Mouse (Mus musculus): Measurements from ENCODE around the gene Hist2h2aa1. TPM values are rescaled to one million over a fixed set of nuclear protein-coding genes. Genes with fewer than 3 reads are reported as not detected.

Hist2h2aa1 gene
- polyA plus RNA-seq, 1 experiment = 127 TPM

DNA sequence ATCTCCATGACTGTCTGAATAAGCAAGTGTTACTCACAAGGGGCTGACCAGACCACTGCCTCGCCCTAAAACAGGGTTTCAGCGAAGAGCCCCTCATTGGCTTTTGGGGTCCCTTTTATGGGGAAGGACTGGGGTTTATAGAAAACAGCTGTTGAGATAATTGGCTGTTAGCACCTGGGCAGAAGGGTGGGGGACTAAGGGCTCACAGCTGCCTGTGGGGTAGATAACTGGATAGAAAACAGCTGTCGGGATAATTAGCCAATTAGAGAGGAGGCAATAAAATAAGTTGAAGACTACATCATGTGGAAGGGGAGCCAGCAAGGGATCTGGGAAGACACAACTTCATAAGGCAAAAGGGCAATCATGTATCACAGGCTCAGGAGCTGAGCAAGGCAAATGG, 5.6 kb downstream of the Hist2h2aa1 start:
- Histone ChIP-seq H3K4me1 (ENCODE audit: control insufficient read depth, insufficient read depth, low read length) (no peaks in the 10 kb centered on the region), H3K27ac (ENCODE audit: insufficient read depth, low read length) (no peak overlapping the region), H3K27me3 (ENCODE audit: control insufficient read depth, insufficient read depth, low read length) (no peaks in the 10 kb centered on the region), H3K4me3 (replicated peaks; ENCODE audit: insufficient read depth, low read depth, low read length) (no peak overlapping the region)
- WGBS = 87% methylated on average over 3 of the region's 3 CpGs
- no peak for DNase-seq
- TF ChIP-seq CTCF (IDR thresholded peaks at IDR 0.05; ENCODE audit: borderline replicate concordance, insufficient read depth, low read depth, low read length) = no peak
- no peak for TF ChIP-seq POLR2A (IDR thresholded peaks at IDR 0.05; ENCODE audit: borderline replicate concordance, insufficient read depth, low read length)

DNA sequence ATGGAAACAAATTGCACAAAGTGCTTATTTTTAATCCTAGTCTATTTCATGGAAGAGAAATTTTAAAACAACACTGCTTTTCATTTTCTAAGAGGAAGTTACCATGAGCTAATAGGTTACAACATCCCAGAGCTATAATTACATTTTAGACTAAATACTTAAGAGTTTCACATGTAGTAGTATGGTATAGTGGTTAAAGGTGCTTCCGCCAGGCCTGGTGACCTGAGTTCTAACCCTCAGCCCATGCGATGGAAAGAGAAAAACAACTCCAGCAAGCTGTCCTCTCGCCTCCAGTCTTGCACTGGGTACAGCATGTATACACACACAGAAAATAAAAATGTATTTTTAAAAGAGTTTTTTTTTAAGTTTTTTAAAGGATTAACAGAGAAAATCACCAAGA, 6.5 kb downstream of the Hist2h2aa1 start:
- Histone ChIP-seq H3K27me3 (ENCODE audit: control insufficient read depth, insufficient read depth, low read length) (no peaks in the 10 kb centered on the region), H3K4me1 (ENCODE audit: control insufficient read depth, insufficient read depth, low read length) (no peaks in the 10 kb centered on the region), H3K27ac (ENCODE audit: insufficient read depth, low read length) (no peak overlapping the region), H3K4me3 (replicated peaks; ENCODE audit: insufficient read depth, low read depth, low read length) (no peak overlapping the region)
- TF ChIP-seq POLR2A (IDR thresholded peaks at IDR 0.05; ENCODE audit: borderline replicate concordance, insufficient read depth, low read length) = no peak
- WGBS = 96% methylated on average over 3 of the region's 3 CpGs
- DNase-seq = no peak

DNA sequence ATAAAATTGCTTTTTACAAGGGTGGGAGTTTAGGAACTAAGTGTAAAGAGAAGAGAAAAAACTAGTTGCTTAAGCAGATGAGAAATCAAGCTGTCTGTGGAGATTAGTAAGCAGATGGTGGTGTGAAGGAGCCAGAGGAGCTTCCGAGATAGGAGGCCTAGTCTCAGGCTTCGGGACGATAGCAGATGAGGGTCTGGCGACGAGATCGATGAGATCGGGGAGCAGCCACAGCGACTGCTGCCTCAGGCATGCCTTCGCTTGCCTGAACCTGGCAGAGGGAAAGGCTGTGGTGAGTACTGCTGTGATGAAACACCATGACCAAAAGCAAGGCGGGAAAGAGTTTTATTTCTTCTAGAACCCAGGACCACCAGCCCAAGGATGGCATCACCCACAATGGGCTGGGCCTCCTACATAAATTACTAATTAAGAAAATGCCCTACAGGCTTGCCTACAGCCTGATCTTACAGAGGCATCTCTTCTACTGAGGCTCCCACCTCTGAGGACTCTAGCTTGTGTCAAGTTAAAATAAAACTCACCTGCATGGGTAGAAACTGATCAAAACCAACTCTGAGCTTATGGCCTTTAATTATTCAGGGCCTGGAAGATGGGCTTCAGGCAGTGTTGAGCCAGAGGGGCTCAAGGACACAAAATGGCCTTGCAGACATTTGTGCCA, 9.5 kb downstream of the Hist2h2aa1 start:
- TF ChIP-seq CTCF (IDR thresholded peaks at IDR 0.05; ENCODE audit: borderline replicate concordance, insufficient read depth, low read depth, low read length) (no peak), POLR2A (IDR thresholded peaks at IDR 0.05; ENCODE audit: borderline replicate concordance, insufficient read depth, low read length) (no peak)
- no peaks in the 10 kb centered on the region for H3K4me1 ChIP-seq (ENCODE audit: control insufficient read depth, insufficient read depth, low read length)
- no peak overlapping the region for H3K27ac ChIP-seq (ENCODE audit: insufficient read depth, low read length)
- no peak overlapping the region for H3K4me3 ChIP-seq (replicated peaks; ENCODE audit: insufficient read depth, low read depth, low read length)
- H3K27me3 ChIP-seq (ENCODE audit: control insufficient read depth, insufficient read depth, low read length) = no peaks in the 10 kb centered on the region
- no peak for DNase-seq
- 29% methylated on average over 10 of the region's 10 CpGs for WGBS

DNA sequence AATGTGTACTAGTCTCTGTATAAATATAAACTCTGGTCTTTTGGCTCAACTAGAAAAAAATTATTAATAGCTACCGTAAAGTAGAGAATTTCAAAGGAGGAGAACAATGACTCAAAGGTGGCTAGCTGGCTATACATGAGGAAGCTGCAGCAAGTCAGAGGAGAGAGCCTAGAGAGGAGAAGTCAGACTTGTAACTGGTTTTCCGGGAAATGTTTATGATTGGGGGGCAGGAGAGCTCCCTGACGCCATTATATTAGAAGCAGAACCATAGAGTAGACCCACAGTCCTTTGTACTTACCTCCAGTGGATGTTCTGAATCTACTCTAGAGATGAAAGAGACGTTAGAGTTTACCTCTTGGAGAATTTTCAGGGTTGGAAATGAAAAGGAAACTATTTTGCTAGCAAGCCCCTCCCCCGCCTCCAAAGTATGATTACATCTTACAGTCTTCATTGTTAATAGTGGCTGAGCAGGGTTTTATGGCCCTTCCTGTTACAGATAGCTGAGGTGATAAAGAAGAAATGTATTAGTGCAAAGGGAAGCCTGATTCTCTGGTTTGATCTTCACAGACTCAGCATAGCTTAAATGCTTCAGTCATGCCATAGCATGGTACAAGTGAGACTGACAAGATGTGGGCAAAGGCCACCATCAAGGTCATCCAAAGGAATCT, 10.8 kb downstream of the Hist2h2aa1 start:
- TF ChIP-seq POLR2A (IDR thresholded peaks at IDR 0.05; ENCODE audit: borderline replicate concordance, insufficient read depth, low read length) = no peak
- TF ChIP-seq CTCF (IDR thresholded peaks at IDR 0.05; ENCODE audit: borderline replicate concordance, insufficient read depth, low read depth, low read length) = no peak
- no peak for DNase-seq
- WGBS = 86% methylated on average over 5 of the region's 5 CpGs
- Histone ChIP-seq H3K27me3 (ENCODE audit: control insufficient read depth, insufficient read depth, low read length) (no peaks in the 10 kb centered on the region), H3K27ac (ENCODE audit: insufficient read depth, low read length) (no peak overlapping the region), H3K4me1 (ENCODE audit: control insufficient read depth, insufficient read depth, low read length) (no peaks in the 10 kb centered on the region; the same call in 1 of the 2 replicates), H3K4me3 (replicated peaks; ENCODE audit: insufficient read depth, low read depth, low read length) (no peak overlapping the region)

DNA sequence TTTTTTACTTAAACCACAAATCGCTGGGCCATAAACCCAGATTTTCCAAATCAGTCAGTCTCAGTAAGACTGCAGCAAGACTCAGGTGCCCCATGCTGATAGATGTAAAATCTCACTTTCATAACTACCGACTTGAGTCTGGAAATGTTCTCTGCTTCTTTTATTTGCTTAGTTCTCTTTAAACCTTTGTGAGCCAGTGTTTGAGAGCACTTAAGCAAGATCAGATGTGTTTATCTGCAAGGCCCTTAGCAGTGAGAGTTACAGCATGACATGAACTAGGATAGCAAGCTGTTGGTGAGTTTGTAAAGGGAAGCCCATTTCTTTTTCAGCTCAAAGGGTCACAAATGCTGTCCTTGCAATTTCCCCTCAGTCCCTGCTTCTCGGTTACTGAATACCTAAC, 11.9 kb downstream of the Hist2h2aa1 start:
- no peak overlapping the region for H3K27ac ChIP-seq (ENCODE audit: insufficient read depth, low read length)
- WGBS = 91% methylated on average over 3 of the region's 3 CpGs

DNA sequence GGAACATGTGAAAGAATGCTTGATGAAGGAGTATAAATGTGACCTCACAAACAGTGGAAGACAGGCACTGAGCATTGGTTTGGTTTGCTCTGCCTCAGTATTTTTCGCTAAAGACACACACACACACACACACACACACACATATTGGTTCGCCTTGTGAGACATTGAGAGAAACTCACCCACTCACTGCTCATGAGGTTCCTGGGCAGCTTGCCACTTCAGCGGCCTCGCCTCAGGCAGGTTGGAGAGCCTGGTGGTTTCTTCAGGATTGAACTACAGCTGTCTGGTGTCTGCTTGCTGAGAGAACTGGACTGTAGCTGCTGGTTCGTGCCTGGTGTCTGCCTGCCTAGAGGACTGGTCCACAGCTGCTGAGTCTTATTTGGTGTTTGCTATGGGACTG, 14.9 kb downstream of the Hist2h2aa1 start:
- no peak overlapping the region for H3K4me3 ChIP-seq (replicated peaks; ENCODE audit: insufficient read depth, low read depth, low read length)
- H3K4me1 ChIP-seq (ENCODE audit: control insufficient read depth, insufficient read depth, low read length) = peaks cover 3% of the 10 kb centered on the region; the same call in 1 of the 2 replicates
- TF ChIP-seq POLR2A (IDR thresholded peaks at IDR 0.05; ENCODE audit: borderline replicate concordance, insufficient read depth, low read length) (no peak), CTCF (IDR thresholded peaks at IDR 0.05; ENCODE audit: borderline replicate concordance, insufficient read depth, low read depth, low read length) (no peak)
- DNase-seq = no peak
- 75% methylated on average over 5 of the region's 5 CpGs for whole genome bisulfite sequencing
- no peaks in the 10 kb centered on the region for H3K27me3 ChIP-seq (ENCODE audit: control insufficient read depth, insufficient read depth, low read length)
- H3K27ac ChIP-seq (ENCODE audit: insufficient read depth, low read length) = no peak overlapping the region

More for the DNA sequence above, 11.9 kb downstream of the Hist2h2aa1 start:
- no peaks in the 10 kb centered on the region; the same call in 1 of the 2 replicates for H3K4me1 ChIP-seq (ENCODE audit: control insufficient read depth, insufficient read depth, low read length)
- H3K27me3 ChIP-seq (ENCODE audit: control insufficient read depth, insufficient read depth, low read length) = no peaks in the 10 kb centered on the region
- no peak overlapping the region for H3K4me3 ChIP-seq (replicated peaks; ENCODE audit: insufficient read depth, low read depth, low read length)
- TF ChIP-seq CTCF (IDR thresholded peaks at IDR 0.05; ENCODE audit: borderline replicate concordance, insufficient read depth, low read depth, low read length) (no peak), POLR2A (IDR thresholded peaks at IDR 0.05; ENCODE audit: borderline replicate concordance, insufficient read depth, low read length) (no peak)
- no peak for DNase-seq

DNA sequence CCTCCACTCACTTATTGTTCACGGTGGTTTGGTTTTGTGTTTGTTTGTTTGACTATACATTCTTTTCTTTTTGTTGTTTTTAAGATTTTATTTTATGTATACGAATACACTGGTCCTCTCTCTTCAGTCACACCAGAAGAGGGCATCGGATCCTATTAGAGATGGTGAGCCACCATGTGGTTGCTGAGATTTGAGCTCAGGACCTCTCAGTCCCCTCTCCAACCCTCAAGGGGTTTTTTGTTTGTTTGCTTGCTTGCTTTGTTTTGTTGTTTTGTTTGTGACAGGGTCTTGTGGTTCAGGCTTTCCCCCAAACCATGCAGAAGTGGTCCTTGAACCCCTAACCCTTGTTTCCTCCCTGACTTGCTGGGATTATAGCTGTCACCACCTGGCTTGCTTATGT, 16.3 kb downstream of the Hist2h2aa1 start:
- H3K27me3 ChIP-seq (ENCODE audit: control insufficient read depth, insufficient read depth, low read length) = no peaks in the 10 kb centered on the region
- peaks cover 3% of the 10 kb centered on the region; the same call in 1 of the 2 replicates for H3K4me1 ChIP-seq (ENCODE audit: control insufficient read depth, insufficient read depth, low read length)
- peak overlapping the region; percentile 75 for H3K27ac ChIP-seq (ENCODE audit: insufficient read depth, low read length)
- H3K4me3 ChIP-seq (replicated peaks; ENCODE audit: insufficient read depth, low read depth, low read length) = peak overlapping the region; percentile 72
- peak in 1 of 2 experiments; percentile 23 for DNase-seq
- TF ChIP-seq CTCF (IDR thresholded peaks at IDR 0.05; ENCODE audit: borderline replicate concordance, insufficient read depth, low read depth, low read length) = no peak
- no peak for TF ChIP-seq POLR2A (IDR thresholded peaks at IDR 0.05; ENCODE audit: borderline replicate concordance, insufficient read depth, low read length)
- WGBS = 32% methylated on average over 3 of the region's 3 CpGs

Data from cerebellum, adult 2 months (tissue).